Mouse (Mus musculus) myocyte (in vitro differentiated cells): ENCODE results near the gene Tmeff2.

Experiments
- E2F4 ChIP-seq: IDR thresholded peaks from one replicate; pipeline ENCODE4 v1.6.1; 2011; ENCODE audit warnings: mild to moderate bottlenecking, control low read depth, moderate library complexity; ENCODE audit not compliant: insufficient read depth
- MAX ChIP-seq: IDR thresholded peaks from one replicate; pipeline ENCODE4 v1.6.1; 2011; ENCODE audit warnings: low read depth, mild to moderate bottlenecking, control low read depth
- MYOG ChIP-seq, 3 experiments: IDR thresholded peaks; one replicate each; pipeline ENCODE4 v1.6.1; 2011; ENCODE audit warnings: control low read depth in 2 of 3, low read depth in 2 of 3, mild to moderate bottlenecking in 2 of 3; ENCODE audit not compliant: insufficient read length in 2 of 3, control insufficient read depth in 1 of 3, insufficient read depth in 1 of 3
- POLR2A ChIP-seq: IDR thresholded peaks from one replicate; pipeline ENCODE4 v1.6.1; 2011; ENCODE audit warnings: low read depth, mild to moderate bottlenecking, control low read depth, moderate library complexity; ENCODE audit not compliant: insufficient read length
- USF1 ChIP-seq: IDR thresholded peaks from one replicate; pipeline ENCODE4 v1.6.1; 2011; ENCODE audit warnings: low read depth, mild to moderate bottlenecking, control low read depth, moderate library complexity

DNA sequence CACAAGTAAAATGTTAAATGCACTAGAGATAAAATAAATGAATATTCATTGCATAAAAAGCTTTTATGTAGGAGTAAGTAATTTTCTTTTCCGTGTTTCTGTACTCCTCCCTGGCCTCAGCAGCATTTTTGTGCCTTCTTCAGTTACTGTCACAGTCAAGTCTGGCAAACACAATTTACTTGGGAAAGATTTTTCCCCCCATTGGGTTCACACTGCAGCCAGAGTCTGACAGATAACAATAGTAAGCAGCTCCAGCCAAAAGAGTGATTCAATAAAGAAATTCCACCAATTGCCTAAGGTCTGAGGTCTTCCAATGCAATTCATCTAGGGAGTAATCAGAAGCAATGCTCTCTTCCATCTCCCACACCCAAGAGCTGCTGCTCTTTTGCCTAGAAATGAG, 48.1 kb downstream of the Tmeff2 start:
- TF ChIP-seq POLR2A, result no peak
- no peak for TF ChIP-seq USF1
- TF ChIP-seq E2F4, result no peak
- no peak for TF ChIP-seq MAX
- TF ChIP-seq MYOG (IDR thresholded peaks at IDR 0.05; ENCODE audit: control insufficient read depth in 1 of 3, insufficient read depth in 1 of 3, insufficient read length in 2 of 3, low read depth in 2 of 3), result no peak
